Mouse (Mus musculus): ENCODE data around the gene Tgfa. TPM values are rescaled to one million over a fixed set of nuclear protein-coding genes. Genes with fewer than 3 reads are reported as not detected.

The Tgfa gene
- total and polyA plus RNA-seq, 3 experiments: 7.8 to 9.1 TPM; not detected in 1

DNA sequence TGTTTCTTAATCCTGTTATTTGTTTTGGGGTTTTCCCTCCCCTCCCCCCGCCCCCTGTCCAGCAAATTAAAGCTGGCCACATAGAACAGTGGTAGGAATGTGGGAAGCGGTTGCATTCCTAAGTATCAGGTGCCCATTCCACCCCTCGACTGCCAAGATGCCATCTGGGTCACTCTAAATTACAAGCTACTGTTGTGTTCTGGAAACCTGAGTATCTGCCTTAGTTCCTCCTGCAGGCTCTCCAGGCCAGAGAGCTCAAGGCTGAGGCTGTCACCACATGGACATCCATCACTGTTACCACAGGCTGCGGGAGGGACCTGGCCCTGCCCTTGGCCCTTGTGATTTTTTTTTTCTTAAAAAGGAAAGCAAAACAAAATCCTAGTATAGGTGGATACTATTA lies 25.9 kb upstream of the Tgfa start:
- H3K27me3 ChIP-seq (ENCODE audit: control insufficient read depth in 1 of 2, insufficient read depth in 2 of 2, low read length in 2 of 2): peaks cover 7 to 24% of the 10 kb centered on the region in 2 experiments
- no peaks in the 10 kb centered on the region for H3K9me3 ChIP-seq (replicated peaks; ENCODE audit: insufficient read depth, low read length)
- DNase-seq (ENCODE audit: low read depth, low spot score): no peak
- peaks cover 0 to 2% of the 10 kb centered on the region in 2 experiments; a peak in 1 of 4 replicates for H3K36me3 ChIP-seq (ENCODE audit: control insufficient read depth in 1 of 2, insufficient read depth in 2 of 2, low read length in 2 of 2)
- H3K79me2 ChIP-seq (ENCODE audit: control insufficient read depth, insufficient read depth, low read length, poor library complexity): no peaks in the 10 kb centered on the region
- H3K9ac ChIP-seq (ENCODE audit: control insufficient read depth, low read depth, low read length, poor library complexity, severe bottlenecking): no peak overlapping the region
- TF ChIP-seq MAZ (IDR thresholded peaks at IDR 0.05; ENCODE audit: low read depth, low read length) (no peak), KAT2A (conservative IDR thresholded peaks at IDR 0.05; ENCODE audit: low read depth, low read length) (no peak), TCF12 (IDR thresholded peaks at IDR 0.05; ENCODE audit: low read depth, low read length) (no peak), RAD21 (IDR thresholded peaks at IDR 0.05; ENCODE audit: low read depth, low read length) (no peak), UBTF (IDR thresholded peaks at IDR 0.05; ENCODE audit: borderline replicate concordance, insufficient read depth, low read depth, low read length) (no peak), E2F4 (IDR thresholded peaks at IDR 0.05; ENCODE audit: borderline replicate concordance, low read depth, low read length) (no peak), BHLHE40 (IDR thresholded peaks at IDR 0.05; ENCODE audit: borderline replicate concordance, low read depth, low read length) (no peak), USF1 (IDR thresholded peaks at IDR 0.05; ENCODE audit: low read depth, low read length) (no peak)
- H3K4me1 ChIP-seq (ENCODE audit: control insufficient read depth in 1 of 2, insufficient read depth in 2 of 2, low read length in 2 of 2): peaks cover 0 to 7% of the 10 kb centered on the region in 2 experiments; a peak in 2 of 4 replicates
- H3K27ac ChIP-seq (ENCODE audit: control insufficient read depth, low read depth, low read length): no peak overlapping the region
- no peak overlapping the region for H3K4me3 ChIP-seq (ENCODE audit: control insufficient read depth in 1 of 2, insufficient read depth in 1 of 2, low read depth in 2 of 2, low read length in 2 of 2)

DNA sequence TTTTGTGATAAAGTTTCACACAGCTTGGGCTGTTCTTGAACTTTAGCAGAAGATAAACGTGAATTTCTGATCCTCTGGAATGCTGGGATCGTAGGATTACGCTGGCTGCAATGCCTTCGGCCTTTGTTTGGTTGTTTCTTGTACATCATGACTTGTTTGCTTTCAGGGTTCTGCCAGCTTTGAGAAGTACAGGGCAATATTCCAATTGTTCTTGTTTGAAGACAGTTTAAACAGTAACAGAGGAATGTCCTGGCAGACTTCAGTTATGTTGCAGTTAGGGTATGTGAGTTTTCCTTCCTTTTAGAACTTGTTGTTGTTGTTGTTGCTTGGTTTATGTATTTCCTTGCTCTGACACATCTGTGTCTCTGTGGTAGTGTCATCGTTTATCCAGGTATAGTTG lies 18.8 kb upstream of the Tgfa start:
- H3K27me3 ChIP-seq (ENCODE audit: control insufficient read depth in 1 of 2, insufficient read depth in 2 of 2, low read length in 2 of 2): peaks cover 12% of the 10 kb centered on the region in 2 experiments
- no peaks in the 10 kb centered on the region for H3K4me1 ChIP-seq (ENCODE audit: control insufficient read depth in 1 of 2, insufficient read depth in 2 of 2, low read length in 2 of 2)
- no peak for TF ChIP-seq CTCF (IDR thresholded peaks at IDR 0.05 in 2 of 3, conservative IDR thresholded peaks at IDR 0.05 in 1 of 3; ENCODE audit: control insufficient read depth in 1 of 3, insufficient read depth in 1 of 3, low read depth in 2 of 3, low read length in 3 of 3, poor library complexity in 1 of 3, severe bottlenecking in 1 of 3)
- TF ChIP-seq E2F4 (IDR thresholded peaks at IDR 0.05; ENCODE audit: borderline replicate concordance, low read depth, low read length): no peak
- no peak for TF ChIP-seq SMC3 (IDR thresholded peaks at IDR 0.05; ENCODE audit: low read depth, low read length)
- TF ChIP-seq ZMIZ1 (IDR thresholded peaks at IDR 0.05; ENCODE audit: low read depth, low read length): no peak
- no peak for TF ChIP-seq MAZ (IDR thresholded peaks at IDR 0.05; ENCODE audit: low read depth, low read length)
- no peak for TF ChIP-seq TAL1 (IDR thresholded peaks at IDR 0.05; ENCODE audit: low read length)
- TF ChIP-seq POLR2AphosphoS2 (IDR thresholded peaks at IDR 0.05; ENCODE audit: low read length): no peak
- TF ChIP-seq UBTF (IDR thresholded peaks at IDR 0.05; ENCODE audit: borderline replicate concordance, insufficient read depth, low read depth, low read length): no peak
- no peak for TF ChIP-seq TBP (IDR thresholded peaks at IDR 0.05; ENCODE audit: low read depth, low read length)
- no peak for TF ChIP-seq NRF1 (IDR thresholded peaks at IDR 0.05; ENCODE audit: insufficient read depth, low read depth, low read length, poor library complexity, severe bottlenecking)
- TF ChIP-seq MEF2A (IDR thresholded peaks at IDR 0.05; ENCODE audit: extremely low read depth, insufficient replicate concordance, low read depth, low read length, poor library complexity, severe bottlenecking): no peak
- TF ChIP-seq CHD1 (IDR thresholded peaks at IDR 0.05; ENCODE audit: low read depth, low read length): no peak
- TF ChIP-seq SIN3A (IDR thresholded peaks at IDR 0.05; ENCODE audit: low read length): no peak
- no peak for TF ChIP-seq POLR2AphosphoS5 (IDR thresholded peaks at IDR 0.05; ENCODE audit: borderline replicate concordance, low read depth, low read length)
- TF ChIP-seq POLR2A (IDR thresholded peaks at IDR 0.05; ENCODE audit: control insufficient read depth in 1 of 2, insufficient read depth in 1 of 2, low read depth in 1 of 2, low read length in 2 of 2, poor library complexity in 1 of 2): no peak
- no peak for TF ChIP-seq USF1 (IDR thresholded peaks at IDR 0.05; ENCODE audit: low read depth, low read length)
- no peak for TF ChIP-seq GATA1 (IDR thresholded peaks at IDR 0.05; ENCODE audit: low read depth, low read length)
- no peak for TF ChIP-seq TCF12 (IDR thresholded peaks at IDR 0.05; ENCODE audit: low read depth, low read length)
- TF ChIP-seq MYC (IDR thresholded peaks at IDR 0.05; ENCODE audit: low read depth, low read length): no peak

More for the DNA sequence above, 18.8 kb upstream of the Tgfa start:
- DNase-seq (ENCODE audit: low read depth, low spot score): no peak
- Histone ChIP-seq H3K9ac (ENCODE audit: control insufficient read depth, low read depth, low read length, poor library complexity, severe bottlenecking) (no peak overlapping the region), H3K36me3 (ENCODE audit: control insufficient read depth in 1 of 2, insufficient read depth in 2 of 2, low read length in 2 of 2) (no peaks in the 10 kb centered on the region), H3K4me3 (ENCODE audit: control insufficient read depth in 1 of 2, insufficient read depth in 1 of 2, low read depth in 2 of 2, low read length in 2 of 2) (no peak overlapping the region), H3K27ac (ENCODE audit: control insufficient read depth, low read depth, low read length) (no peak overlapping the region), H3K79me2 (ENCODE audit: control insufficient read depth, insufficient read depth, low read length, poor library complexity) (no peaks in the 10 kb centered on the region), H3K9me3 (replicated peaks; ENCODE audit: insufficient read depth, low read length) (no peaks in the 10 kb centered on the region)

Data from MEL (cell line).